Mouse (Mus musculus) embryonic fibroblast, embryonic 13.5 days (primary cell): Measurements from ENCODE around the gene Car14. TPM values are rescaled to one million over a fixed set of nuclear protein-coding genes. Genes with fewer than 3 reads are reported as not detected.

Experiments used
- H3K27ac ChIP-seq: 2 replicates; pipeline ENCODE4 v1.5.1; 2012; ENCODE audit warnings: low read length, control low read depth, inconsistent platforms; ENCODE audit not compliant: insufficient read depth
- H3K4me1 ChIP-seq: 2 replicates; pipeline ENCODE4 v1.6.1; 2011; ENCODE audit warnings: low read length; ENCODE audit not compliant: control insufficient read depth, insufficient read depth
- H3K4me3 ChIP-seq: 2 replicates; pipeline ENCODE4 v1.5.1; 2011; ENCODE audit warnings: mild to moderate bottlenecking, control low read depth, low read length; ENCODE audit not compliant: insufficient read depth
- CTCF ChIP-seq: IDR thresholded peaks from 2 replicates; pipeline ENCODE4 v1.5.1; 2011; ENCODE audit warnings: mild to moderate bottlenecking, control low read depth, low read length, moderate library complexity, borderline replicate concordance; ENCODE audit not compliant: insufficient read depth
- POLR2A ChIP-seq: IDR thresholded peaks from 2 replicates; pipeline ENCODE4 v1.6.1; 2011; ENCODE audit warnings: low read depth, mild to moderate bottlenecking, control low read depth, low read length, moderate library complexity
- polyA plus RNA-seq: library from polyadenylated mRNA; stranded (reverse); fragments of >200 nt; gene quantifications from 2 replicates; pipeline ENCODE4 v1.2.4, GENCODE M21; 2011; ENCODE audit warnings: low read depth; ENCODE audit not compliant: missing spikeins, insufficient read length

The Car14 gene
- polyA plus RNA-seq, 1 experiment, result not detected

DNA sequence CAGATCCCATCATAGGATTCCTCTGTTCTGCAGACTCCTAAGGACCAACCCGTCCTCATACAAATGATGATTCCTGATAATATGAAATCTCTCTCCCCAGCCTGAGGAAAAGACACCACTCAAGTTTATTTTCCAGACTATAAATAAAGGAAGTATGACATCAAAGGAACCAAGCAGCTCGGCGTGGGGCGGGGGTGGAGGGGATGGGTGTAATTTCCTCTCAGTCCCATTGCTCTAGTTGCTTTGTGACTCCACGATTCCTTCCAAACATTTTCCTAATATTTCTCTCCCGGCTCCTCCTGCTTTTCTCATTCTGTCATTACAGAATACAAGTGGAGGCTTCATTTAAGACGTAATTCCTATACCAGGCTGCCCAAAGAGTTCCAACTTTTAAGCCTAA lies 11.4 kb downstream of the Car14 start:
- H3K27ac ChIP-seq, result peak overlapping the region; percentile 80
- TF ChIP-seq POLR2A (no peak), CTCF (no peak)
- peaks cover 2% of the 10 kb centered on the region; the same call in 1 of the 2 replicates for H3K4me1 ChIP-seq
- H3K4me3 ChIP-seq, result peak overlapping the region; percentile 40

DNA sequence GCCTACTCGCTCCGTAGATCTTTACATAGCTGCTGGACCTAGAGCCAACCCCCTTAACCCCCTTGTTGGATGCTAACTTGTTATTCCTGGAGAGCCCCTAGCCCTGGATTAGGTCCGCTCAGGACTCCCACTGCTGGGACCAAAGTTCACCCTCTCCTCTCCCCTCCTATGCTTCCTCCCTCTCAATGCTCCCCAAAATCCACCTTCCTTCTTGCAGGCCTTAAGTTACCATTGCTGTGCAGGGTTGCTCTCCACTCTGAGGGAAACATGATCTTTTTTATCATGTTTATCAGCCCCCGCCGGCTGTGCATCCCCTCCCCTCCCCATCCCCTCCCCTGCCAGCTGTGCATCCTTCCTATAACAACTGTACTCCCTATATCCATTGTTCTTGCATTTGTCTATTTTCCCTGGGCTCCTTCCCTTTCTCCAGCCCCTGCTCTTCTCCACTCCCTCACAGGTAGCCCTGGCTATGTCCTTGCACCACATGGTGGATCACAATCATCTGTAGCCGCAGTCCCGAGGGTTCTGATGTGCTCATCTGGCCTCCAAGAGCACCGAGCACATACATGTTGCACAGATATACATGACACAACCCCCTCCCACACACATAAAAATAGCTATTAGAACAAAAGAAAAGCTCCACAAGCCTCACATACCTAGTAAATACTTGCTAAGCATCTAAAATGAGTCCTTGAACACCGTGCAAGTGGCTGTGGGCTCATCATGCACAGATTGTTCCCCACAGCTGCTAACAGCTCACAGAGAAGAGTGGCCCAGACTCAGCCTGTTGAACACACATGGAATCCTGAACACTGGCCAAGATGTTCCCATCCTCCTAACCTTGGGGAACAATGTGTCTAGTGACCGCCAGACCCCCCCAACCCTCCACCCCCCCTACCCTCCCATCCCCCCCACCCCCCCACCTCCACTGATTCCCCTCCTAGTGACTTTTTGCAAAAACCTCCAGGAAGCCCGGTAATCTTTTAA lies 12.1 kb downstream of the Car14 start:
- H3K27ac ChIP-seq, result no peak overlapping the region
- H3K4me1 ChIP-seq, result peaks cover 2% of the 10 kb centered on the region; the same call in 1 of the 2 replicates
- H3K4me3 ChIP-seq, result no peak overlapping the region
- no peak for TF ChIP-seq POLR2A
- TF ChIP-seq CTCF, result no peak

DNA sequence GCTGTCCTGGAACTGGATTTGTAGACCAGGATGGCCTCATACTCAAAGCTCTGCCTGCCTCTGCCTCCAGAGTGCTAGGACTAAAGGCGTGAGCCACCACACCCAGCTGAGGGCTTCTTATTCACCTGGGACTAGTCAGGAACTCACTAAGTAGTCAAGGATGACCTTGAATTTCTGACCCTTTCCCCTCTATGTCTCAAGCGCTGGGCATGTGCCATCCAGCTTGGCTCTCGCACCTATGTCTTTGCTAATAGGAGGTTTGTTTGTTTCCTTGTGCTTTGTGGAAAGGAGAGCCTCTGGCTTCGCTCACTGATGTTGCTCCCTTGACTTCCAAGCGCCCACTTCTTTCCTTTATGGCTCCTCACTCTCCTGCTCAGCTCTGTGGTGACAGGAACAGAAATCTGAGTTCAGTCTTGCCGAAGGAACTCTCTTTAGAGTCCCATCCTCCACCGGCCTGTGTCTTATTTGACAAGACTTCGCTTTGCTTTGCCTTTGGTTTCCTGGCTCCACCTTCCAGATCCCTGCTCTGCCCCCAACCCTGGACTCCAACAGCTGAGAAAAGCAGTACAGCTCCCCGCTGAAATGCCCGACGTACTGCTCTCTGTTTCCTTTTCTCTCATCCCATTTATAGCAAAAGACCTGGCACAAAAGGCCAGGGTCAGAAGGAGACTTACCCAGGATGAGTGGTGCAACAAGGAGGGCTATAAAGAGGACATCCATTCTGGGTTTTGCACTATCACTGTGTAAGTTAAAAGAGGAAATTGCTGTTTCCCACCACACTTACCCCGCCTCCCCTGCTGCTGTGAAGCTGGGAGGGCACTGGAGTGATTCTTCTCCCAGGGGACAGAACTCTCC lies 13.1 kb downstream of the Car14 start, which contains the start of gene BC028528:
Gene BC028528, minus strand, starts transcription at position 795 of the 855 bp plus-strand sequence.
- Histone ChIP-seq H3K4me1 (peaks cover 2% of the 10 kb centered on the region; the same call in 1 of the 2 replicates), H3K4me3 (peak within 1 kb of the TSS; percentile 30)

DNA sequence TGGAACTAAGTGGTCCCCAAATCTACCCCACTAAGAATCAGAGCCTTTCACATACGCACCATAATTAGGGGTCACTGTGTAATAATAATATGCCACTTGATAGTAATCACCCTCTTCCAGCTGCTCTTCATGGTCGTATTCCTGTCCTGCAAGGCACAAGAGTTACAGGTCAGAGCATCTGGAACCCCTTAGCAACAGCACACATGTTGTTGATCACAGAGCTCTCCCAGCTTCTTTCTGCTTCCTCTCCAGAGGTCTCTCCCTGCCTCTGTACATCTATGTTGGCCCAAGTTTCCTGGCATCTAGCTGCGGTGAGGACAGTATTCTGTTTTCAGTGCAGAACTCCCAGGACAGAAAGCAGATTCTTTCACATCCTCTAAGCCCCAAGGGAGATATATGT lies 14.8 kb downstream of the Car14 start:
- TF ChIP-seq CTCF (no peak), POLR2A (no peak)
- Histone ChIP-seq H3K27ac (no peak overlapping the region), H3K4me3 (no peak overlapping the region), H3K4me1 (peaks cover 2% of the 10 kb centered on the region; the same call in 1 of the 2 replicates)

More for the DNA sequence above, 13.1 kb downstream of the Car14 start, which contains the start of gene BC028528:
- no peak for TF ChIP-seq CTCF
- peak; percentile 51 for TF ChIP-seq POLR2A
- peak within 1 kb of the TSS; percentile 76 for H3K27ac ChIP-seq

DNA sequence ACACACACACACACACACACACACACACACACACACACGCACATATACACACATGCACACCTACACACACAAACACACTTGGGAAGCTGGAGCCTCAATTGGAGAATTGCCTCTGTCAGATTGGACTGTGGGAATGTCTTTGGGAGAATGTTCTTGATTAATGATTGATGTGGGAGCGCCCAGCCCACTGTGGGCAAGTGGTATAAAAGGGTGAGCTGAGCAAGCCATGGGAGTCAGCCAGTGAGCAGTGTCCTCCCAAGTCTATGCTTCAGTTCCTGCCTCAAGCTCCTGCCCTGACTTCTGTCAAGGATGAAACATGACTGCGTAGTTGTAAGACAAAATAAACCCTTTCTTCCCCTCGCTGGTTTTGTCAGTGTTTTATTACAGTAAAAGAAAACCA lies 16.9 kb downstream of the Car14 start:
- TF ChIP-seq CTCF (no peak), POLR2A (no peak)
- no peak overlapping the region for H3K4me3 ChIP-seq
- no peak overlapping the region for H3K27ac ChIP-seq
- peaks cover 2% of the 10 kb centered on the region; the same call in 1 of the 2 replicates for H3K4me1 ChIP-seq

DNA sequence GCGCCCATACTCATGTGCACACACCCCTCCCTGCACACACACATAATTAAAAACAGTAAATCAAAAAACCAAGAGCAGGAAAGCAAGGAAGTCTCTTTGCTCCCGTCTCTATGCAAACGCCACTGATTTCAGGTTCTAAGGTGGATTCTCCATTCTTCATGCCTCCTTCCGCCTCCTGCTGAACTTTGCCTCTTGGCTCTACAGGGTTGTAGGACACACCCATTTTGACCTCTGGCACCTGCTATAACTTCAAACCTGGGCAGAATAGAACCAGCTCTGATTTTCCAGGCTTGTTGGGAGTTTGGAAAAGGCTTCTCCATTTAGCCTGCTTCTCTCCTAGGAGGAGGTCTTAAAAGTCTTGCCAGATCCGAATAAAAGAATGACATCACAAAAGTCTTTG lies 20.1 kb downstream of the Car14 start:
- Histone ChIP-seq H3K27ac (no peak overlapping the region), H3K4me1 (no peaks in the 10 kb centered on the region), H3K4me3 (no peak overlapping the region)
- TF ChIP-seq CTCF (no peak), POLR2A (no peak)

DNA sequence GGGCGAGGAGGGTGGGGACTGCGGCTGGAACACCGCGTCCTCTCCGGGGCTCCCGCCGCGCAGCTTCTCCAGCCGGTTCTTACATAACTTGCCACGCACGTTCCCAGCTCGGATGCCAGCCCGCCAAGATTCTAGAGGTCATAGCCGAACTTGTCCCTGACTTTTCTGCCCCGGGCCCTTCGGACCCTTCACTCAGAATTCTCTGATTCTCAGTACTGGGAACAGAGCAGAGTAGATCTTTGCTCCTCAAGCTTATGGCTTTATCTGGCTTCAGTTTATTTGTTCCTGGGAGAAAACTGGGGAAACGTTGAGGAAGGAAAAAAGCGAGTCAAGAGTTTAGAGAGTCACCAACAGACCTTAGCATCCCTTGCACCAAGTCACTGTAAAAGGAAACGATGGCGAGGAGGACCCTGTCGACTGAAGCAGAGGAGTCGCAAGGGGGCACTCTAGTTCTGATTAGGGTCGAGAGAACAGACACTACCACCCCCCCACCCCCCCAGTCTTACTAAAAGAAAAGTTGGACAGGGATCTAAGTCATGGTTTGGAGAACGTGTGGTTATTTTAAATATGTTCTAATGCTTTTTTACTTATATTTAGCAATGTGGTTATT lies 21.6 kb downstream of the Car14 start:
- TF ChIP-seq POLR2A, result no peak
- TF ChIP-seq CTCF, result peak; percentile 45; the same call in 1 of the 2 replicates
- peak overlapping the region; percentile 44 for H3K4me3 ChIP-seq
- no peaks in the 10 kb centered on the region for H3K4me1 ChIP-seq
- H3K27ac ChIP-seq, result no peak overlapping the region

DNA sequence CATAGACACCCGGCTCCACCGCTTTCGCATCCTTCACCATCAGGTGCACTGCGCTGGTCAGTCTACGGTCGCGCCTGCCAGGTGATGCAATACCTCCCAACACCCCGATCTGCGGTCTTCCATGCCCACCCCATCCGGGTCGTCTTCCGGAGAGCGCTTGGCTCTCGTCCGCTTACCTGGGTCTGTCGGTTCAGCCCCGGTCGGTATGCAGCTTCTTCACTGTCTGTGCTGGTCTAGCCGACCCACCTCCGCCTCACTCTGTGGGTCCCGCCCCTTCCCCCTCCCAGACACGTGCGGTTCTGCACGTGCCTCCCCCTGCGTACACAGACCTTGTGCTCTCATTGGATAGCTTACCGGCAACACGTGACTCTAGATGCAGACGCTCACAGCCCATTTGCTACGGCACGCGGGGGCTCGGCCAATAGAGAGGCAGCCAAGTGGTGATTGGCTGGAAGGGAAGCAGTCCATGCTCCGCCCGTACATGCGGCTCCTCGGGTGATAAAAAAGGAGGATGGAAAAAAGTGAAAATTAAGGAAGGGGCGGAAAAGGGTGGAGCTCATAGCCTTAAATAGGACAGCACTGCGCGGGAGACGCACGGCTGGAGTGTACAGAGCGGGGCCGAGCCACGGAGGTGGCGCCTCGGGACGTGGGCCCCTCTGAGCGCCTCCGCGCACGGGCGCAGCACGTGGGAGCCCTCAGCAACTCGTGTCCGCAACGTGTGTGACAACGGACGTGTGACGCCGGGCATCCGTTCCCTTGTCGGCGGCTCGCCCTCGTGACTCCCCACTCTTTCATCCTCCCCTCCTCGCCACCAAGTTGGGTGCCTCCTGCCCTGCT lies 22.3 kb downstream of the Car14 start, which contains the start of gene Ciart:
Gene Ciart, minus strand, starts transcription at position 273 of the 837 bp plus-strand sequence.
- no peaks in the 10 kb centered on the region for H3K4me1 ChIP-seq
- TF ChIP-seq CTCF (no peak), POLR2A (peak; percentile 73)
- no peak within 1 kb of the TSS for H3K27ac ChIP-seq
- peak within 1 kb of the TSS; percentile 69 for H3K4me3 ChIP-seq
